Mouse (Mus musculus): ENCODE measurements at regions not wholly inside any gene's neighbourhood (a gene's known extent, or its start where the extent isn't known, plus 50 kb on each side); places are given as distances from the start of the nearest gene placed in this dataset.

DNA sequence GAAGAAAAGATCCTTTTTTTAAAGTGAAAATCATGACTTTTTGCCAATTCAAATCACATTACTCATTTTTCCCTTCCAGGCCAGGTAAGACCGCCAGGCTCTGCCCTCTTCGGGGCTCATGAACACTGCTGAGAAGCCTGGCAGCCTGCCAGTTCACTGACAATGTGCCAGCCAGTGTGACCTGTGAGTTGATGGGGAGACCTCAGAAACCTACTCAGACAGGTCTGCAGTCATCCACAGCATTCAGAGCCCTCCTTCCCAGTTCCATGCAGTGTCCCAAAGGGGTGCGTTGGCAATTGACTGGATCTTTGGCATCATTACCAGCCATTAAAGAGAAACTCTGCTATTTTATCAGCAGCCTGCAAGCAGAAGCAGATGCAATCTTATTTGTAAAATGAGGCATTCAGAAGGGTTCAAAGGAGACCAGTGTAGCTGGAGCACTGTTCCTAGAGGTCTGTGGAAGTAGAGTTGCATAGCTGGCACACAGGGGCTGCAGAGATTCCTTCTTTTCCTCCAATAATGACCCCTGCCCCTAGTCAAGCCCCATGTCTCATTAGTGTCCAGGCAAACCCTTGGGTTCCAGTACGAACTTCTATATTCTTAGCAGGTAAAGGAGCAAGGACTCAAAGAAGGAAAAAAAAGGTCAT lies 384.4 kb downstream of the Rapgef2 start:
- peak; percentile 70 for DNase-seq (ENCODE audit: low spot score)

DNA sequence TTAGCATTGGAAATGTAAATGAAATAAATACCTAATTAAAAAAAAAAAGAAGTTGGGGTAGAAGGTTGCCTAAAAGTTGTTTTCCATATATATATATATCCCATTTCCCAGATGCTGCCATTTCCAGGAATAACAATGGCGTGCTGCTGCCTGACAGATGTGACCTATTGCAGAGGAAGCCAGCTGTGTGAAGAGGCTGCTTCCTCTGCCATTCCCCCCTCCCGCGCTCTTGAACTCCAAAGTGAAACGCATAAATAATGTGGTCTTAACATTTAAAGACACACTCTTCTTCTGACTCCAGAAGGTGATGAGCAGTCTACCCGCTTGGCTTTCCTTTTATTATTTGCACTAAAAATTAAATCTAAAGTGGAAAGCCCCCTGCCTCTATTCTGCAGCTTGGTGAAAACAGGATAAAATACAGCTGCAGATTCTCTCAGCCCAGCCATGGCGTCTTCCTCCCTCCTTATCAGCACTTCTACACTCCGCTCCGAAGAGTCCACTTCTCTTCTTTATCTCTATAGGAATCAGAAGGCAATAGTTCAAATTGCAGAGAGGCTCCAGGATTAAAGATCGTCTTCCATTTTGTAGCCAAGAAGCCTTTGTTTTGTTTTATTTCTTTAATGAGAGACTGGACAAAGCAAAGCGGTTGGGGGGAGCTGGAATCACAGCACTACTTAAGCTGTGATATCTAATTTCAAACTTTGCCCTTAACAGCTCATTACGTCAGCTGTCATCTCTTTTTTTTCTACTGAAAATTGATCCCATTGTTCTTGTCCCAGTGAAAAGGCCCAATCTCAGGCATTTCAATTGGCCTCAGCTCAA lies 385.1 kb downstream of the Rapgef2 start:
- DNase-seq (ENCODE audit: low spot score), result peak; percentile 49

DNA sequence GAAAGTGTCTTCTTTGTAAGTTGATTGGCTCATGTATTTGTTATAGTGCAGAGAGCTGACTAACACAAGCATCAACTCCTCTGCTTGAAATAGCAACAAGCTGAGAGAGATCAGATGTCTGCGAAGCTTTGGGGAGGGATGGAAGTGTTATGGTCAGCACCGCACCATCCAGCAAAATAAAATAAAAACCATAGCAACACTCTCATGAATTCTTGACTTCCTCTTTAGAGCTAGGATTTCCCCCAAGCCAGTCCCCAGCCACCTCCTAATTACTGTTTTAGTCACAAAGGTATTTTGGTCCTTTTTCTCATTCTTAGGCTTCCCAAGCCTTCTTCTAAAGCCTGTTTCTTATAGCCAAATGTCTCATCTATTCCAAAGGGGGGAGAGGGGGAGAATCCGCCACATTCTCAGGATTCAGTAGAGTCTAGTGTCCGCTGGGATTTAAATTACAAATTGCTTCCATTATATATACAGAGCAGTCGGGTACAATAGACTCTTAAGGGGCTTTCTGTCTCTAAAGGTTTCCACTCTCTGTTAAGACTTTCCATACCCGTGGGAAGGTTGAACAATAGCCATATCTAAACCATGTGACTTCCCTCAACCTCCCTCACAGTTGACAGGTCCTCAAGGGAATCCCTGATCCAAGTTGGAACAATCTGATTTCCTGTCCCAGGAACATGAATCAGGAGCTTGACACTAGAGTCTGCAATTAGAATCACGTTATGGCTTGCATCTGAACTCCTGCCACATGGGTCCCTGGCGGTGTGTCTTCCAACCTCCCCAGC lies 386.7 kb downstream of the Rapgef2 start:
- DNase-seq (ENCODE audit: low spot score), result no peak

DNA sequence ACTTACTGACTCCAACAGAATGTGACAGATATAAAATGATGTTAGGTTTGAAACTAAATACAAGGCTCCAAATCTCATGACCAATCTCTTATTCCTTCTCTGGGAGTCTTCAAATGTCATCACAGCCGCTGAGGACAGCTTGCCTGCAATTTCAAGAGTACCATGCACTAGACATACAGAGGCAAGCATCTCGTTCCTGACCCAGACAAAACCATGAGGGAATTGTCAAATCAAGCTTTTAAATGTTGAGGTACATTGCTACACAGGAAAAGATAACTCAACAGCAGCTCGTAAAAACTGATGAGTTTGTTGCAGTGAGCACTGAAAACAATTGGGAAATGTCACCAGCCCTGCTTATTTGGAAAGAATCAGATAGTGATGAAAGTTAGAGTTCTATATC lies 397.0 kb downstream of the Rapgef2 start:
- no peak for DNase-seq (ENCODE audit: low spot score)

DNA sequence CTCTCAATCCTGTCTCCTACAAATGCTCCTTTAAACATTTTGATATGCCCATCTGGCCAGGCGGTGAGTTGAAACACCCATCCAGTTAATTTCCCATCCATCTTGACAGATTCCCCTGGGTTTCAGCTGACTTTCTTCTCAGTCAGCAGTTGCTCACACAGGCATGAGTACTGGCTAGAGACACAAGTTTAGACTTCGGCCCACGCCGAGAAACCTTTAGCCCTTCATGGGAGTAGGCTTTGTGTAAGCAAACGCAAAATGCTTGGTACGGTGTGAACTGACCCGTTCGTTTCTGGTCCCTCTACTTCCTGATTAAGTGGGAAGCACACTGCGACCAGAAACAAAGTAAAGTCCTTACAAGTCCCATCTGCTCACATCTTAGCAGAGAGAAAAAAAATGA lies 401.6 kb downstream of the Rapgef2 start:
- DNase-seq (ENCODE audit: low spot score), result no peak

DNA sequence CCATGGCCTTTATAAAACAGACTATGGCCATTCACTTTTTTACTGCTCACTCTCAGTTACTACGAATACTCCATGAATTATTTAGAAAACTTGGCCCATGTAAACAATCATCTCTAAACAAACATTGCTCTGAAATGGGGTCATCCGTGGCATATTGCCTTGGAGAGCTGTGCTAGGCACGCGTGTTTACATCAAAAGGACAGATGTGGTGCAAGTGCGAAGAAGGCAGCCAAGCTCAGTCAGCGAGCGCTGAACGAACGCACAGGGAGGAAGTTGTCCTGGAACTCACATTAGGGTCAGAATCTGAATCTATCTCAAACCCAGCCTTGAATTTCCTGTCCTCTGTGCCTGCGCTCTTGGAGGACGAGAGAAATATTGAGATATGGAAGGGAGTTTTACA lies 402.3 kb downstream of the Rapgef2 start:
- no peak for DNase-seq (ENCODE audit: low spot score)

DNA sequence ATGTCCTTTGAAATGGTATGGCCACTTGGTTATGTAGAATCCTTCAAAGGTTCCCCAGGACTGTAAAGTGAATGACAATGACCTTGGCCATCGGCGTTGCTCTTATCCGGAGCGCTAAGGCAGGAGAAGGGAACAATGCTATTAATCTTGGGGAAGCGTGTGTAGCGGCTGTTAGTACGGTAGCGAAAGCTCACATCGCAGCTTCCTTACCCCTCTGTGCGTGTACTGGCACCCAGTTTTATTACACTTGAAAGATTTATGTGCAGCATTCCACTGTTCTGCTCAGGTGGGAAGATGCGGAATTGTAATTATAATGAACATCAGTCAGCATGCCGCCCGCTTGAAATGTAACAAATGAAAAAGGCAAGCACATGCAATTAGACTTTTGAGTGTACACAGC lies 406.2 kb downstream of the Rapgef2 start:
- DNase-seq (ENCODE audit: low spot score), result no peak

DNA sequence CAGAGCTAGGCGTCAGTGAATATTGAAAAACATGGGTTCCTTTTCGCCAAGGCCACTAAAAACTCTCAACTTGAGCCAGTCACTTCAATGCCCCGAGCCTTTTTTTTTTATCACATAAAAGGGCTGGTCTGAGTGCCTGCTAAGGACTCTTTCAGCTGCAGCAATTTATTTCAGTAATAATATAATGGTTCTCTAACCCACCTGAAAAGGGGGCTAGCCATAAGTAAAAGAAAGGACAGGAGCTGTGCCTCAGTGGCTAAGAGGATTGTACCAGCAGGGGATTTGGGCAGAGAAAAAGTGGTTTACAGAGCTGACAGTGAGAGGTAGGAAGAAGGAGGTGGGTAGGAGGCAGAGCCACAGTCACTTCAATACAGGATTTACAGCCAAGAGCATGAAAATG lies 409.0 kb downstream of the Rapgef2 start:
- no peak for DNase-seq (ENCODE audit: low spot score)

DNA sequence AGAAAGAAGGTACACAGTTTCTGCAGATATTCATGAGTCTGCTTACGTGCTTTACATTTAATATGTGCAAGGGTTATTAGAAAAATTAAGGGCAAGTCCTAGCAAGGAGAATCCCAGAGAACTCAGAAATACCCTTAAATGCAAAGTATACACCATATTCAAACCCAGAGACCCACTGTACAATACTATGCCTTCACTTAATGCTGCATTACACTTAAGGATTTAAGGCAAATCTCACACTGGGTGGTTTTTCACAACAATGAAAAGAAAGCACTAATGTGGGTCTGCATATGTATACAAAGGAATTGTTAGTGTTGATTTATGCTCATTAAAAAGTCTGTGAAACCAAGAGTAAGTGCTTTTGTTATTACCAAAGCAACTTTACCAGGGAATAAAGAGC lies 419.4 kb downstream of the Rapgef2 start:
- no peak for DNase-seq (ENCODE audit: low spot score)

DNA sequence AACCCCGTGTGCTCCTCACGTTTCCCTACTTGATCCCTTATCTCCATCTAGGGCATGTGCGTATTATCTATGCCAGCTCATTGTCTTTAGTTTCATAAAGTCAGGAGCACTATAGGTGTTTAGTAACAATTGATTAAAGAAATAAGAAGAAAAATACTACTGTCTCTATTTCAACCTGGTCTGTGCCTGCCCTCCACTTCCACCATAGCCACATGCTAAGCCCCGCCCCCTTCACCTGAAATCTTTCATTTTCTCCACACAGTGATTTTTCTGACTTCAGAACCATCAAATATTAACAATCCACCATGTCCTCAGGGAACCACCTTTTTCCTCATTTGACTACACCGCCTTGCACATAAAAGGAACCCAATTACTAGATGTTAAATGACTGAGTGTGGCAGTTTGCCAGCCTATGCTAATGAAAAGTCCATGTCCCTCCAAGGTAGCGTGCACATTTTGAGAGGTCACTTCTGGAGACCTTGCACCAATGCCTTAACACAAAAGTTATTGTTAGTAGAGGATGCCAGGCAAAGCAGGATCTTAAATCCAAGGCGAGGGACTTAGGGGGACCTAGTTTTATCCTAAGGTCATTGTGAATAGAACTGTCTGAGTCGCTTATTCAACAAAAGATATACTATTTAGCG lies 420.1 kb downstream of the Rapgef2 start:
- peak; percentile 14 for DNase-seq (ENCODE audit: low spot score)

DNA sequence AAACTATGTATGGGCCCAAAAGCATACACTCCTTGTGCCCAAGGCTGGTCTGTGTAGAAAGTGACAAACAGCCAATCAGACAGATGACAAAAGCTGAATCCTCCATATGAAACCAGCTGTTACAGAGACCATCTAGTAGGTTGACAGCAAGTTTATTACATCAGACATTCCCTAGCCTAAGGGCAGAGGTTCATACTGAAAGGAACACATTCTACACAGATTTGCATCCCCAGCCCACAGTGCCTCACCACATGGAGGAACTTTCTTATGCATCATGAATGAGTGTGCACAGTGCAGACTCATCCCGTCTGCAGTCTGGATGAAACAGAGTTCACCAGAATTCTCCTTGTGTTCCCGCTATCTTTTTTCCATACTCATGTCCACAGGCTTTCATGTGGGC lies 423.3 kb downstream of the Rapgef2 start:
- DNase-seq (ENCODE audit: low spot score), result no peak

DNA sequence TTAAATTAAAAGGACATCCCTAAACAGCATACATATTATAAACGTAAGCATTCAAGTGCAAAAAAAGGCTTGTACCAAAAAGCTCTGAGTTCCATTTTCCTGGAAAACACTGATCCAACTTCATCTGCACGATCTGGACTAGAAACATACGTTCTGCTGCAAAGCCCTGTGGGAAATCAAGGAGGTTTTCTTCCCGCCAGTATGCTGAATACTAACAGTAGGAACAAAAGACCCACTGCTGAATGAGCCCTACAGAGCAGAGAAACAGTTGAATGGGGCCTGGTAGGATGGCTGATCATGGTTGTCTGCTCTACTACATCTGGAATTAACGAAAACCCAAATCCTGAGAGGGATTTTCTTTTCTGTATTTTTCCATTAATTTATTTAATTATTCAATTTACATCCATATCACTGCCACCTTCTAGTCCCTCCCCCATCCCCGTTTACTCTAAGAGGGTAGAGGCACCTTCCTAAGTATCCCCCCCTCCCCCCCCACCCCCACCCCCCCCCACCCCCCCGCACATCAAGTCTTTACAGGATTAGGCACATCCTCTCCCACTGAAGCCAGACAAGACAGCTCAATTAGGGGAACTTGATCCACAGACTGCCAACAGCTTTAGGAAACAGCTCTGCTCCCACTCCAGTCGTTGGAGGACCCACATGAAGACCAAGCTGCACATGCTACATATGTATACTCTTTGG lies 439.5 kb downstream of the Rapgef2 start:
- DNase-seq (ENCODE audit: low spot score), result no peak

DNA sequence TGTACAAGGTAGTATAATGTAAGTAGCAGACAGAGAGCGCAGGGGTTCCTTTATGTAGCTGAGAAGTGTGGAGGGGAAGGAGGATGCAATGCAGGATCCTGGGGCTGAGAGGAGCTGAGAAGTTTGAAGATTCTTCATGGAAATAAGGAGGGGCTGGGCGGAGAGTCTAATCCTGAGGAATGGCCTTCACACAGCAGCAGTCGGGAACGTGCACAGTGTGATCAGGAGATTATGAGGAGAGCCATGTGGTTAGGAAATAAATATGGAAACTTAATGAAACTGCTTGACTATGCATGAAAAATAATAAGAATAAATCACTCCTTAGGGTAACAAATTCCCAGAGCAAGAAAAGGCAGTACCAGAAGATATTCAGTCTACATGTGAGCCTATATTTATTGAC lies 445.1 kb downstream of the Rapgef2 start:
- no peak for DNase-seq (ENCODE audit: low spot score)

DNA sequence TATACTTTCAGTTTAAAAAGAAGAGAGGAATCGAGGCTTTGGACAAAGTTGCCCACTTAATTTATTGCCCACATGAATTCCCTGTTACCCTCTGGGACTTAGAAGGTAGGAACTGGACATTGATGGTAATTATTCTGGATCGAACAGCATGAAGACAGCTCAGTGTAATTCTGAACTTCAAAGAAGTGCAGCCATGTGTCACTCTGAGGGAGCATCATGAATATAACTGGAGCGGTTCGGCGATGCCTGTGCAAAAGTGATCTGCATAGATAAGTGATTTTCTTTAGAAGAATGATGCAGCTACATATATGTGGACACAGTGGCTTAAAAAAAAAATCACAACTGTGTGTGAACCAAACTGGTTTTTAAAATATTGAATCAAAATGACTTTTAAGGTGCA lies 449.5 kb downstream of the Rapgef2 start:
- DNase-seq (ENCODE audit: low spot score), result no peak

DNA sequence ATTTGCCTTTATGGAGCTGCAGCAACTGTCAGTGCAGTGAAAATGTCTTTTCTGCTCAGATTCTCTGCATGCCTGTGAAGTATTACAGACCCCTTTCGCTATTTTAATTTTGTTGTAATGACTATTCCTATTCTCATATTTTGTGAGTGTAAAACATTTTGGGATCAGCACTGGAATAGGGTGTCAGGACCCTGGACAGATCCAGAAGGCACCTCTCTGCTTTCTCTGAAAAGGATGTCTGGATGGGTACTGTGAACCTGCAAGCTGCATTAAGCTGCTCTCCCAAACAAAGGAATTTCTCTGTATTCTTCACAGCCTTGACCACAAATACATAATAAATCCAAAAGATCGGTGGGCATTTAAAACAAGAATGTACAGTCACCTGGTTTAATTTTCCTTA lies 460.8 kb downstream of the Rapgef2 start:
- no peak for DNase-seq (ENCODE audit: low spot score)

DNA sequence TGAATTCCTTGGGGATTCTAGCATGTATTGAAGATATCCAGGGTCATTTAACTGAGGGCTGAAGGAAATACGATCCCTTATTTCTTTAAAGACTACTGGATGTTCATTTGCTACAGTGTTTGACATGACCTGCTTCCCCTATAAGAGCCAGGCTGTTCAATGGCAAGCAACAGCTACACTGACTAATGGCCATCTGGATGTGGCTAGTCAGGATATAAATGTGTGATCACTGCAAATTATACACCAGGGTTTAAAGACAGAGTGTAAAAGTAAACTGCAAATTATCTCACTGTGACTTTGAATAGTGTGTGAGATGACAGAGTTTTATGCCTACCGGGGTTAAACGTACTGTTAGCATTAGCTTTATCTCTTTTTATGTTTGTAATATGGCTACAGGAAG lies 473.9 kb downstream of the Rapgef2 start:
- no peak for DNase-seq (ENCODE audit: low spot score)

DNA sequence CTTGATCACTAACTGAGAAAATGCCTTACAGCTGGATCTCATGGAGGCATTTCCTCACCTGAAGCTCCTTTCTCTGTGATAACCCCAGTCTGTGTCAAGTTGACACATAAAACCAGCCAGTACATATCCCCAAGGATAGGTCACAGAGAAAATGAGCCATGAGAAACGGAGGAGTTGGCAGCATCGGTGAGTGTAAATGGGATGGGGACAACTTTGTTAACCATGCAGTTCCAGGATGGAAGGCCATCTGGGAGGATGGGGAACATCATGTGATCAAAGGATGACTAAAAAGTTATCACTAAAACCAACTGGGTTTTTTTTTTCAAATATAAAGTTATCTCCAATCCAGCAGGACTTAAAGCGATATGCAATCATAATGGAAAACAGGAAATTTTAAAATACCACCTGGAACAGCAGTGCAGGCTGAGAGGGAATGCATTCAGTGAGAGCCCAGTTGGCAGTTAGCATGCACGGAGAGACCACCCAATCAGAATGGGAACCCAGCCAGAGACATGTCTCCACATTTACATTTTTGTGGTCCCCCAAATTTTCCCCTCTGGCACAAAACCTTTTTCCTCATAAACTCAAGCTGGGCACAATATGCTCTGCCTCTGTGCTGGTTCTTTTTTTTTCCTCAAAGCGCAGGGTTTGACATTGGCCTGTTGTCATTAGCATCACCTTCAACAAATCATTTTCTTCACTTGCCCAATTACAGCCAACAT lies 475.7 kb downstream of the Rapgef2 start:
- DNase-seq (ENCODE audit: low spot score), result no peak

DNA sequence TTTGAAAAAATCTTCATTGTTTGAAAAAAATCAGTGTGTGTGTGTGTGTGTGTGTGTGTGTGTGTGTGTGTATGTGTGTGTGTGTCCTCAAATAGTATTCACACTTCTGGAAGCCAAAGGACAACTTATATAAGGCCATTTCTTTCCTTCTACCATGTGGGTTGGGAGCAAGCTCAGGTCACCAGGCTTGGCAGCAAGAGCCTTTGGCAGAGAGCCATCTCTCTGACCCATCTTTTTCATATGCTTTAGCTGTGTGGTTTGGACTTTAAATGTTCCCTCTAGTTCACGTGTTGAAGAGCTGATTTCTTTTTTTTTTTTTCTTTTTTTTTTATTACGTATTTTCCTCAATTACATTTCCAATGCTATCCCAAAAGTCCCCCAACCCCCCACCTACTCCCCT lies 483.1 kb downstream of the Rapgef2 start:
- peak; percentile 56 for DNase-seq (ENCODE audit: low spot score)

DNA sequence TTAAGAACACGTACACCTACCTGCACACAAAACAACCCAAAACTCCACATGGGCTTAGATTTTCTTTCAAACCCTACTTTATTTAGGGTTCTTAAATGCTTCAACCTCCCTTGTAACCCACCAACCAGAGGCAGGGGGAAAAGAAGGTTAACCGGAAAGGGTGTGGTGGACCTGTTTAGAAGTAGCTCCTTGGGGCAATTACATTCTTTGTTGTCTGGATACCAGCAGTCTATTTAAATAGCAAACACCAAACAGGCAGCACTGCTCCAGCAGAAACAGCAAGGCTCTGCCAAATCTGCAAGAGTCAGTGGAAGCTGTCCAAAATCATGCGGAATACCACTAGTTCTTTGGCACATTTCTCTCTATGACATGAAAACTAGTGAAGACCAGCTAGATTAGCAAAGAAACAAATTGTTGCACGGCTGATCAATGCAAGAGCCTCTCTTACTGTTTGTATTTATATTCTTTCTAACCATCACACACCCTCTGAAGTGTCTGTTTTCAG lies 490.3 kb downstream of the Rapgef2 start:
- DNase-seq (ENCODE audit: low spot score), result no peak

DNA sequence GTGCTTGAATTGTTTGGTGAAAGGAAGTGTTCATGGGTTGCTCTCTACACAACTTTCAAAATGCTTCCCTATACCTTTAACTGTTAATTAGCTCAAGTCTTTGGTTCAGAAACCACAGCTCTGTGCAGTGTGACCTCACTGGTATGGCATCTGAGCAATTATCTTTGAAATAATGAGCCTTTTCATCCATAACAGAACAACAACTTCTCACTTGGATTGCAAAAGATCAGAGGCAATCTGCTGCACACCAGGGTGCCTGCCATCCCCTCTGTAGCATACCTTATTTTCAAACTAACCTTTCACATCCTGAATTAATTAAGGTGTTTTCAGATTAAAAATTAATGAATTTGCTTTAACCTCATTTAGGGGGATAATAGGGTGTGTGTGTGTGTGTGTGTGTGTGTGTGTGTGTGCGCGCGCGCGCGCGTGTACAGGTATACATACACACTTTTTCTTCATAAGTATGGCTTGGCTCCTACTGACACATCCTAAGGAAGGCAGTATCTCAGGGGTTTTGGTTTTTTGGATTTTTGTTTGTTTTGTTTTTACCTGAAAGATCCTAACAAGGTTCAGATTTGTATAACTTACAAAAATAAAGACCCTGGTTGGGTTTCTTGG lies 493.8 kb downstream of the Rapgef2 start:
- DNase-seq (ENCODE audit: low spot score), result no peak

DNA sequence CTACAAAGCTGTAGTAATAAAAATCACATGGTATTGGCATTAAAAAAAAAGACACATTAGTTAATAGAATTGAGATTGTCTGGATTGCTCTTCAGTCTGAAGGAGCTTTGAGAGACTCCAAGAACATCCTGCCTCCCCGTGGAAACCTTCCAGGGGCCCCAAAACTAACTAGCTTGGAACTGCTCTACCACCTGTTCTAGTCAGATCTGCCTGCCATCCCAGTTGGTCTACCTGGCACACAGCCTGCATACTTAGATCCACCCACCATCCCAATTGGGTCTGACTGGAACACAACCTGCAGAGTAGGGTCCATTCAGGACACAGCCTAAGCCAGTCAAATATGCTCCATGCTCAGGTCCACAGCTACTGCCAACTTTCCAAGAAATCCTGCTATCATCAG lies 503.6 kb downstream of the Rapgef2 start:
- DNase-seq (ENCODE audit: low spot score), result no peak

Measured in MN1 (cell line).